8 mouse cellular contexts compared by ENCODE assay signal in genomic region chr4:47474730-47475643, GRCm38 (mm10). TPM values are rescaled to one million over a fixed set of nuclear protein-coding genes. Genes with fewer than 3 reads are reported as not detected.
DNase-seq lines count a peak whose midpoint lies in the region; ATAC-seq and TF ChIP-seq lines count a peak whose summit lies in the region.

No protein-coding gene starts in this region.

- peak; percentile 37 to 47 for DNase-seq in adrenal gland, postnatal 36 days
- no peak for DNase-seq in adrenal gland, postnatal 10 days
- DNase-seq in testis, postnatal 14 days (ENCODE audit: low spot score), result no peak
- no peak for DNase-seq in hindbrain, embryonic 14.5 days (ENCODE audit: low spot score)
- DNase-seq in cerebellum, postnatal 10 days, result no peak
- no peak for DNase-seq in gastrocnemius, postnatal 25 days

- peak overlapping the region; percentile 78 for H3K4me2 ChIP-seq in hindbrain, embryonic 14.5 days (replicated peaks)
- H3K4me2 ChIP-seq in midbrain, embryonic 16.5 days (ENCODE audit: low read length), result peak overlapping the region; percentile 76

- peak overlapping the region; percentile 97 for H3K4me3 ChIP-seq in testis, adult 2 months (ENCODE audit: control insufficient read depth, low read depth, low read length)
- peak overlapping the region; percentile 79 for H3K4me3 ChIP-seq in hindbrain, embryonic 14.5 days (replicated peaks; ENCODE audit: low read length)
- peak overlapping the region; percentile 89 for H3K4me3 ChIP-seq in midbrain, embryonic 16.5 days (ENCODE audit: low read depth, low read length)

- TF ChIP-seq POLR2A in testis, adult 2 months (IDR thresholded peaks at IDR 0.05; ENCODE audit: control insufficient read depth, low read depth, low read length), result no peak

- H3K4me1 ChIP-seq in testis, adult 2 months (ENCODE audit: control insufficient read depth, insufficient read depth, low read length), result peaks cover 5% of the 10 kb centered on the region
- H3K4me1 ChIP-seq in hindbrain, embryonic 14.5 days (replicated peaks; ENCODE audit: control insufficient read depth, insufficient read depth, low read length), result peaks cover 22% of the 10 kb centered on the region
- peaks cover 21% of the 10 kb centered on the region for H3K4me1 ChIP-seq in midbrain, embryonic 16.5 days (ENCODE audit: control insufficient read depth, insufficient read depth, low read length)

- peak overlapping the region; percentile 91 for H3K9ac ChIP-seq in hindbrain, embryonic 14.5 days
- H3K9ac ChIP-seq in midbrain, embryonic 16.5 days (ENCODE audit: low read depth, low read length), result peak overlapping the region; percentile 93

- WGBS in hindbrain, embryonic 14.5 days, result 15% methylated on average over 31 of the region's 31 CpGs
- WGBS in midbrain, embryonic 16.5 days, result 12% methylated on average over 31 of the region's 31 CpGs

- H3K27me3 ChIP-seq in testis, adult 2 months (ENCODE audit: control insufficient read depth, insufficient read depth, low read length), result no peaks in the 10 kb centered on the region
- no peaks in the 10 kb centered on the region for H3K27me3 ChIP-seq in hindbrain, embryonic 14.5 days (ENCODE audit: control insufficient read depth, insufficient read depth, low read length)
- H3K27me3 ChIP-seq in midbrain, embryonic 16.5 days (ENCODE audit: control insufficient read depth, insufficient read depth, low read depth, low read length), result no peaks in the 10 kb centered on the region

- H3K9me3 ChIP-seq in hindbrain, embryonic 14.5 days (ENCODE audit: control insufficient read depth, low read length), result peaks cover 4% of the 10 kb centered on the region
- H3K9me3 ChIP-seq in midbrain, embryonic 16.5 days (replicated peaks; ENCODE audit: control insufficient read depth, low read length, poor library complexity, severe bottlenecking), result peaks cover 10% of the 10 kb centered on the region; the same call in 1 of the 2 replicates

- no peak for ATAC-seq in hindbrain, embryonic 14.5 days (ENCODE audit: low FRiP score)
- peak; percentile 30; the same call in 1 of the 2 replicates for ATAC-seq in midbrain, embryonic 16.5 days

- TF ChIP-seq CTCF in testis, adult 2 months (IDR thresholded peaks at IDR 0.05; ENCODE audit: control insufficient read depth, insufficient read depth, insufficient replicate concordance, low read depth, low read length), result no peak

- H3K36me3 ChIP-seq in testis, adult 2 months (ENCODE audit: control insufficient read depth, insufficient read depth, low read length), result no peaks in the 10 kb centered on the region
- H3K36me3 ChIP-seq in hindbrain, embryonic 14.5 days (replicated peaks; ENCODE audit: control insufficient read depth, insufficient read depth), result peaks cover 60% of the 10 kb centered on the region
- peaks cover 24% of the 10 kb centered on the region for H3K36me3 ChIP-seq in midbrain, embryonic 16.5 days (ENCODE audit: control insufficient read depth, insufficient read depth, low read length)

- H3K27ac ChIP-seq in testis, adult 2 months (ENCODE audit: control insufficient read depth, insufficient read depth, low read depth, low read length), result peak overlapping the region; percentile 71
- H3K27ac ChIP-seq in hindbrain, embryonic 14.5 days, result peak overlapping the region; percentile 98
- peak overlapping the region; percentile 97 for H3K27ac ChIP-seq in midbrain, embryonic 16.5 days (ENCODE audit: low read length)

RNA-seq across cellular contexts. Expression of gene Sec61b, which starts 0.5 kb away (rescaled TPM):
- 100 to 1,000 TPM; 262 to 279 TPM for total RNA-seq in adrenal gland, postnatal 36 days (2021)
- 100 to 1,000 TPM; 149 to 186 TPM for total RNA-seq in adrenal gland, postnatal 10 days (2021)
- 43.6 and 57.8 TPM in 2 replicates for polyA plus RNA-seq in testis, adult 2 months (2012; rRNA removed)
- 247 and 266 TPM in 2 replicates for polyA plus RNA-seq in hindbrain, embryonic 14.5 days (2014; fragmentation: Nextera tagmentation; extraction: Ambion mirVana)
- polyA plus RNA-seq in midbrain, embryonic 16.5 days (2015; fragmentation: Nextera tagmentation; extraction: Ambion mirVana), result 241 and 246 TPM in 2 replicates
- 10 to 100 TPM; 37.4 to 39.0 TPM for total RNA-seq in gastrocnemius, postnatal 25 days (2021)

RNA-seq across cellular contexts. Expression of gene Alg2, which starts 0.9 kb away (rescaled TPM):
- total RNA-seq in adrenal gland, postnatal 36 days (2021), result 100 to 1,000 TPM; 149 to 171 TPM
- 10 to 100 TPM; 68.8 to 83.3 TPM for total RNA-seq in adrenal gland, postnatal 10 days (2021)
- 5.5 and 5.8 TPM in 2 replicates for polyA plus RNA-seq in testis, adult 2 months (2012; rRNA removed)
- 370 and 390 TPM in 2 replicates for polyA plus RNA-seq in hindbrain, embryonic 14.5 days (2014; fragmentation: Nextera tagmentation; extraction: Ambion mirVana)
- polyA plus RNA-seq in midbrain, embryonic 16.5 days (2015; fragmentation: Nextera tagmentation; extraction: Ambion mirVana), result 341 and 347 TPM in 2 replicates
- total RNA-seq in gastrocnemius, postnatal 25 days (2021), result 1 to 10 TPM; 9.3 to 9.6 TPM

Comparison
In these comparisons a context has a peak if more than half of its experiments do, and no peak if none do; other contexts are left out.
1. DNase-seq: peak in adrenal gland, postnatal 36 days (2 of 2); none in adrenal gland, postnatal 10 days (single experiment), testis, postnatal 14 days (single experiment), hindbrain, embryonic 14.5 days (single experiment), cerebellum, postnatal 10 days (0 of 2) and gastrocnemius, postnatal 25 days (single experiment).
2. RNA of gene Alg2, which starts 0.9 kb away (total RNA-seq): 149 to 171 TPM in adrenal gland, postnatal 36 days and 68.8 to 83.3 TPM in adrenal gland, postnatal 10 days; 9.3 to 9.6 TPM in gastrocnemius, postnatal 25 days; every median in the first group is over 4 times any median in the second.
3. Peak in every context shown above with its lines, with median percentiles within 50 percentile points of each other: H3K27ac ChIP-seq and H3K4me3 ChIP-seq.